Mouse (Mus musculus): ENCODE results near the gene Sh3d21.
"Not testable (repeated sequence)": the region's sequence is repeated elsewhere in the genome, so short reads cannot be mapped to it uniquely, and the experiment has no call there.

Sh3d21 gene

GRCm38 (mm10) chr4:126168851-126169250 is 5.6 kb upstream of the Sh3d21 start:
- no peak for DNase-seq (ENCODE audit: low spot score in 2 of 2)

- DNase-seq (ENCODE audit: low spot score in 2 of 2) = no peak
These were observed 2.8 kb upstream of the Sh3d21 start for GRCm38 (mm10) chr4:126166084-126166483.

GRCm38 (mm10) chr4:126165092-126165491 is 1.8 kb upstream of the Sh3d21 start:
- not testable (repeated sequence) for DNase-seq (ENCODE audit: low spot score in 2 of 2)

- DNase-seq (ENCODE audit: low spot score in 2 of 2) = no peak
These were observed 394 bp upstream of the Sh3d21 start for GRCm38 (mm10) chr4:126163685-126164084.

GRCm38 (mm10) chr4:126162544-126163066 is 686 bp downstream of the Sh3d21 start:
- DNase-seq (ENCODE audit: low spot score in 2 of 2) = peak; percentile 80

DNA sequence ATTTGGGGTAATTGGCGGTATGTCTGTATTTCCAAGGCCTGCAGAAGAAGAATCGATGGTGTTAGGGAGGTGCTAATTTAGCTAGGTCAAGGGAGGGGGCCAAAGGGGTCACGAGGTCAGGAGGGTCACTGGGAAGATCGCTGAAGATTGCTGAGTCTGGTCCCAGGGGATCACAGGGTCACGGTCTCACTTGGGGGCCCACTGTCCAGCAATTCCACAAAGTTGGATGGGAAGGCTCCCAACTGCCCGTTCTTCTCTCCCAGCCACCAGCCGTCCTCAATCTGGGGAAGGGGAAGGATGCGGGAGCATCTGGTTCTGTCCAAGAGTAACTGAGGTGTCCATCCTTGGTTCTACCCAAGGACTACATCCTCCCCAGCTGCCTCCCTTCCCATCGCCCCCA is 1.3 kb downstream of the Sh3d21 start:
- no peak for DNase-seq (ENCODE audit: low spot score in 2 of 2)

DNA sequence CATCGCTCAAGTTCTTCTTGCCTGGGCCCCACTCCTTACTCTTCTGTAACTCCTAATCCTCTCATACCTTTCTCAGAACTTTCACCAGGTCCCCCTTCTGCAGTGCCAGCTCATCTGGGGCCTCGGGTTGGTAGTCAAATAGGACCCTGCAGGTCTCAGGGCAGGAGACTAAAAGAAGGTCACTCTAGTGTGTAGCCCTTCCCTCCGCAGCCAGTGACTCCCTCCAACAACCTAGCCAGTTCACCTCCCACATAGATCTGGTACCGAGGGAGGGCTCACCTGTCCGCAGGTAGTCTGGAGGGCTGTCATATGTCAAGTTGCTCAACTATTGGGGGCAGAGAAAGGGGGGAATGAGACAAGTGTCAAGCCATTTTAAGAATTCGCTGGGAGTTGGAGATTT is 1.8 kb downstream of the Sh3d21 start:
- DNase-seq (ENCODE audit: low spot score in 2 of 2) = no peak

DNA sequence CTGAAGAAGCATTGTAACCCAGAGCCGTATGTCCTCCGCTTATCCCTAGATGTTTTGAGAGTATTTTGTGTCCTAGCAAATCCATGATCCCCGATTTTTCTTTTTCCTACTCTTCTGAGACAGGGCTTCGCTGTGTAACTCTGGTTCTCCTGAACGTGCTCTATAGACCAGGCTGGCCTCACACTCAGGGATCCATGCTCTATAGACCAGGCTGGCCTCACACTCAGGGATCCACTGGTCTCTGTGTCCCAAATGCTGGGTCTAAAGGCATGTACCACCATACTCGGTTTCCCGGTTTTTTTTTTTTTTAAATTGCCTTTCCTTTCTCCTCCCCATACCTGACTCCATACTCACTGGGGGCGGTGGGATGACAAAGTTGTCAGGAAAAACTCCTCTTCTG is 2.3 kb downstream of the Sh3d21 start:
- DNase-seq (ENCODE audit: low spot score in 2 of 2) = no peak

GRCm38 (mm10) chr4:126159455-126159854 is 3.8 kb downstream of the Sh3d21 start:
- no peak for DNase-seq (ENCODE audit: low spot score in 2 of 2)

DNA sequence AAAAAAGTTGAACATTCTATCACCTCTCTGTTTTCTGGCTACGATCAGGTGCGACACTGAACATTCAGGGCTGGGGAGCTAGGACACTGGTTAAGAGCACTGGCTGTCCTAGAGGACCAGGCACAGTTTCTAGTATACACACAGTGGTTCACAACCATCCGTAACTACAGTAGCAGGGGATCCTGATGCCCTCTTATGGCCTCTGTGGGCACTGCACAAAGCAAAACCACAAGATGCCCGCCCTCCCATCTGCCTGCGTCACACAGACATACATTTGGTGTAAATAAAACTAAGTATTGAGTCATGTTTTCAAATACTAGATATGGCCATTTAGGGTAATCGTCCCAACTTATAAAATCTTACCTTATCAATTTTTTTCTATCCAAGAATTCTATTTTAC is 5.7 kb downstream of the Sh3d21 start:
- DNase-seq (ENCODE audit: low spot score in 2 of 2) = no peak

DNA sequence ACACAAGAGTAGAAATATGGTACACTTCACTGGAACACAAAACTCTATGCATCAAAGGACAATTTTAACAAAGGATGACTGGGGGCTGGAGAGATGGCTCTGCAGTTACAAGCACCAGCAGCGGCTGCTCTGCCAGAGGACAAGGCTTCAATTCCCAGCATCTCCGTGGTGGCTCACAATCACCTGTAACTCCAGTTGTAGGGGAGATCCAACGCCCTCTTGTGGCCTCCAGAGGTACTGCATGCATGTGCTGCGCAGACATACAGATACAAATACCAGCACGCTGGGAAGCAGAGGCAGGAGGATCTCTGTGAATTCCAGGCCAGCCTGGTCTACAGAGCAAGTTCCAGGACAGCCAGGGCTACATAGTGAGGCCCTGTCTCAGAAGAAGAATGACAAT is 6.7 kb downstream of the Sh3d21 start:
- no peak for DNase-seq (ENCODE audit: low spot score in 2 of 2)

DNA sequence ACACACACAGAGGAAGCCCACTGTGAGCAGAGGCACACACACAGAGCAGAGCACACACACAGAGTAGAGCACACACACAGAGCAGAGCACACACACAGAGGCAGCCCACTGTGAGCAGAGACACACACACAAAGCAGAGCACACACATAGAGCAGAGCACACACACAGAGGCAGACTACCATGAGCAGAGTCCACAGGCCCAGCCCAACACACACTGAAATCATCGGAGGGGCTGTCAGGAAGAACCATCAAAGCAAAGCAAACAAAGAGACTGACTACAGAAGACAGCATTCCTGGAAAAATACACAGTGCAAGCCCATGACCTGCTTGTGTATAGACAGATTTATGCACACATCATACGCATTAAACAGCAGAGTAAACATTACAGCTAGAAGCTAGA is 7.4 kb downstream of the Sh3d21 start:
- no peak for DNase-seq (ENCODE audit: low spot score in 2 of 2)

DNA sequence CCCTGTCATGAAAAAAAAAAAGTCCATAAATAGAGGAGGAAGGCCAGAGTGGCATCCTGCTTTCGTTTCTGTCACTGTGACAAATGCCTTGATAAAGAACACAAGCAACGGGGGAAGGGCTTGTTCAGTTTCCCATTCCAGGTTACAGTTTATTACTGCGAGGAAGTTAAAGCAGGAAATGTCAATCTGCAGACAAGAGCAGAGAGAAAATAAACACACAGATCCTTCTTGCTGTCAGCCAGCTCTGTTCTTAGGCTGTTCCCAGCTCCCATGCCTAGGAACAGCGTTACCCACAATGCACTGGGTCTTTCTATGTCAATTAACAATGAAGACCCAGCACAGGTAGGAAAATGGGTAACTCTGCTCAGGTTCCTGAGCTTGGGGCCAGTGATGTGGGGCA is 8.1 kb downstream of the Sh3d21 start:
- DNase-seq (ENCODE audit: low spot score in 2 of 2) = no peak

DNA sequence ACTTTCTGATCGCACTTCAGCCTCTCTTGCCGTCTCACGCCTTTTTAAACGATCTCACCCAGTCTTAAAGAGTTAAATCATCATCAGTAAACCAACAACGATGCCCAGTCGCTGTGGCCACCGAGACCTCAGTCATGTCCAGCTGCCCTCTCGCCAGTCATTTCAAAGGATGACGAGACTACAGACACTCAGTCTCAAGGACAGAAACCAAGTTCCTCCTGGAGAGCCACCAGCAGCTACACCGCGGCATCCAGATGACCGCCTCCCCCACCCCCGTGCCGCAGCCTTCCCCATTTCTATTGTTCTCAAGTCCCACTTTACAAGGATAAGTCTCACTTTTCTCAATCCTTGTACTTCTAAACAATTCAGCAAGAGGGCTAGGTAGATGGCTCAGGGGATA is 10.4 kb downstream of the Sh3d21 start:
- no peak for DNase-seq (ENCODE audit: low spot score in 2 of 2)

DNA sequence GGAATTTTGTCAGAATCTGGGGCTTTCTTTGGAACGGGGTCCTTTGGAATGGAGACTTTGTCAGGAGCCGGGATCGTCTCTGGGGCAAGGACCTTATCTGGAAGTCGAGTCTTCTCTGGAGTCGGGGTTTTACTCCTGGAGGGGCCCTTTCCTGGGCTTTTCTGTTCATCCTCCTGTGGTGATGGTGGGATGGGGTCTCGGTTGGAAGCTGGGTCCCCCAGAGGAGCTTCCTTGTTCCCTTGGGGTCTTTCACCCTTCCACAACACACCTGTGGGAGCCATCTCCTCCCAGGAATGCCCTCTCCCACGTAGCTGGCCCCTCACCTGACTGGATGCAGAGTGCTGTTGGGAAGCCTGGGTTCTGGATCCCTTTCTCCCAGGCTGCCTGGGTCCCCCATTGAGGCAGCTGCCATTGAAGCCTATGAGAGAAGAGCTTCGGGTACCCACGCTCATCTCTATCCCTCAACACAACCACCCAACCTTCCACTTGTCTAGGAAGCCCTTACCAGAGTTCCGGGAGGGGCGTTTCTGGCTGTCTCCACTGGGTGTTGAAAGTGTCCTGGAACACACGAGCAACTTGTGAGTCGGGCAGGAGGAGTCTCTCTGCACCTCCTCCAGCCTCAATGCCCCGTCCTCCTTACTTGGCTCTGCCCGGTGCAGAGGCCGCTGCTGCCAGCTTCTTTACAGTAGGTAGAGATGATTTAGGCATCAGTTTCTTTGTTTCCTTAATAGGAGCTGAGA is 11.4 kb downstream of the Sh3d21 start:
- no peak for DNase-seq (ENCODE audit: low spot score in 2 of 2)

DNA sequence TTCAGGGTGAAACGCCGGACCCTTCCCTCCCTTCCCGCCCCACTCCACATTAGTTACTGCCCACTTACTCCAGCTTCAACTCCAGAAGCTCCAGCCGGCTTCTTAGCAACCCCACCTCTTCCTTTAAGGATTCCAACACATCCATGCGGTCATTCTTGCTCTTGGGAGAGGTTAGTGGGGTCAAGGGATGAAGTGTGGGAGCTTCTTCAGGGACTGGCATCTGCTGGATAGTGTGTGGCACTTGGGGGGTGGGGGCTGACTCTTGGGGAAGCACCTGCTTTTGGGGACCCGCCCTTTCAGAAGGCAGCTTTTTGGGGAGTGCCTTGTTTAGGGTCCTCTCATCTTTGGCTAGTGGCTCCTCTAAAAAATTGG is 12.4 kb downstream of the Sh3d21 start:
- no peak for DNase-seq (ENCODE audit: low spot score in 2 of 2)

DNA sequence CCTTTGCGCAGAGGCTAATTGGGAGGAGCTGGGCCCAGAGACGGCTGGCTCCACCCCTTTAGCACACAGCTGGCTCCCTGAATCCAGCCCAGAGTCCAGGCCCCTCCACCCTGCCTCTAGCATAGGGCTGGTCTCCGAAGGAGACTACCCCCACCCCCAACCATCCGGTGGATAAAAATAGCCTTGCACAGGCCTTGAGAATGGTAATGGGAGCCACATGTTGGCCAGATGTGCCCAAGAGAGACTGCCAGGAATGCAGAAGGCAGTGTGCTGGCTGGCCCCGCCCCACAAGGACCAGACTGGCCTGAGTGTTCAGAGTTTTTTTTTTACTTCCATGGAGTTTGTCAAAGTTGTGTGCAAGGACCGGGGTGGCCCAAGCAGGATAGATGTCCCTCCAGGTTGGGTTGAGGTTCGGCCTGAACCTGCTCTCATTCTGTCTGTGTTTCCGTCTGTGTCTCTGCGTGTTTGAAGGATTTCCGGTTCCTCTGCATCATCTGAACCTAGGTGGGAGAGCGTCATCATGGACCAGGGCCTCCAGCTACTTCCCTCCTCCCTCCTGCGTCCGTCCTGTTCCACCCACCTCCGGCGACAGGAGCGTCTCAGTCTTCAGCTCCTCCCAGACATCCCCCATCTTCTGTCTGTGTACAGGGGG is 12.9 kb downstream of the Sh3d21 start:
- DNase-seq (ENCODE audit: low spot score in 2 of 2) = peak; percentile 30 to 40

DNA sequence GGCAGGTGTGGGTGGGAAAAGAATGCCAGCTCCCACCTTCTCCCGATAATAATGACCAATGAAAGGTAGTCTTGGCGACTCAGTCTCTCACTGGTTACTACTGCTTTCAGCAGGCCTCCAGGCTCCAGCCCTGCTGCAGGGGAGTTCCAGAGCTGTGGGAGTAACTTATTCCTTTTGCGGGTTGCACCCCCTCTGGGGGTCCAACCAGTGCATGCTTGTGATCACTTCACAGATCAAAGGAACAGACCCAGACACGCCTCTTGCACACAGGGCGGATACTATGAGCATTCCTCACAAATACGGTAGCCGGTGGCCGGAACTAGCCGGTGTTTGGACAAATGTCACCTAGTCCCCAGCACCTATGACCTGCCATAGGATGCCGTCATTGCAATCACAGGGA is 13.5 kb downstream of the Sh3d21 start:
- no peak for DNase-seq (ENCODE audit: low spot score in 2 of 2)

DNA sequence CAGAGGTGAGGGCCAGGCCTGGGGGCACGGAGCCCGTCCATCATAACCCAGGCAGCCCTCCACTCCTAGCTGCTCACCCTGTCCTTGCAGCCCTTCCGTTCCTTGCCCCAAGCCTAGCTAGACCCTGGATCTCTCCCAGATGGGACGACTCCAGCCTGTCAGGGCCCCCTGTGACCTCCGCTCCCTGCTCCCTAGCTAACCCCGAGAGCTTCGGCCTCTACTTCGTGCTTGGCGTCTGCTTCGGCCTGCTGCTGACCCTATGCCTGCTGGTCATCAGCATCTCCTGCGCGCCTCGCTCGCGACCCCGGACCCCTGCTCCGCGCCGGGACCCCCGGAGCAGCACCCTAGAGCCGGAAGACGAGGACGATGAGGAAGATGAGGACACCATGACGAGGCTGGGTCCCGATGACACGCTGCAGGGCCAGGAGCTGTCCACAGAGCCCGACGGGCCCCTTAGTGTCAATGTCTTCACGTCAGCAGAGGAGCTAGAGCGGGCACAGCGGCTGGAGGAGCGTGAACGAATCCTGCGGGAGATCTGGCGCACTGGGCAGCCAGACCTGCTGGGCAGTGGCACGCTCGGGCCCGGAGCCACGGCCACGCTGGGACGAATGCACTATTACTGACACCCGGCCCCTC is 14.1 kb downstream of the Sh3d21 start:
- DNase-seq (ENCODE audit: low spot score in 2 of 2) = no peak

DNA sequence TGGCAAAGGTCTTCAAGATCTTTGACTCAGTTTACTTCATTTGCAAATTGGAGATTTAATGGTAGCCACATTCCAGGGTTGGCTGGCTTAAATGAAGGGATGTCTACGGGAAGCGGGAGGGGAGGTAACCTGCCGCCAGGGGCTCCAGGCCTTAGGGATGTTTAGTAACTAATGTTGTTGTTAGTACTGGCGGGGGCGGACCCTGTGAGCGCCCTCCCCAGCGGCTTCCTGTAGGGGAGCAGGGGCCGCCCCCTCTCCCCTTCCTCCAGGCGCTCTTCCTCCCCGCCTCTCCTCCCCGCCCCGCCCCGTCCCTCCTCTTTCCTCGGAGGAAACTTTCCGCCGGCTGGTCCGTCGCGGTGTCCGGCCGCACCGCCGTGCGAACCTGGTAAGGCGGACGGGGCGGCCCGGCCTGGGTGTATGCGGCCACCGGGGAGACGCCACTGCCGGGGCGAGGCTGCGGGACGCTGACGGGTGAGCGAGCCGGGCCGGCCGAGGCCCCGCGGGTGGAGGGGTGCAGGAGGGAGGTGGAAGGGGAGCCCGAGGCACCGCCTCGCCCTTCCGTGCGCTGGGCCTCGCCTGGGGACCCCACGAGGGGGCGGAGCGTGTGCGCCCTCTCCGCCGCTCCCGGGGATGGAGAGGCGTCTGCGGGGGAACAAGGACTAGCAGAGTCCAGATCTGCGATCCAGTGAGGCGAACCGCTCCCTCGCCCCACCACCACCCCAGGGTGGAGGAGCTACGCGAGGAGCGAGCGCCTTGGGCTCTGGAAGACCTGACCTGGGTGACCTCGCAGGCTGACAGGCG is 14.9 kb downstream of the Sh3d21 start:
- peak; percentile 57 to 58 for DNase-seq (ENCODE audit: low spot score in 2 of 2)

- peak; percentile 17 to 27 for DNase-seq (ENCODE audit: low spot score in 2 of 2)
These were observed 15.6 kb downstream of the Sh3d21 start, which contains the start of gene Eva1b for GRCm38 (mm10) chr4:126147533-126148160. TSS of gene Eva1b (plus strand) at chr4:126147744.
